Mouse (Mus musculus): ENCODE data around the gene Slc5a3. TPM values are rescaled to one million over a fixed set of nuclear protein-coding genes. Genes with fewer than 3 reads are reported as not detected.
A peak's percentile ranks its signal among the peaks of the same experiment; 100 is the strongest.

Slc5a3 gene
- polyA plus RNA-seq, 1 experiment, result 15.6 TPM

GRCm38 (mm10) chr16:92119013-92119515, 60.9 kb downstream of the Slc5a3 start:
- DNase-seq (ENCODE audit: low read depth), result no peak

- no peak for DNase-seq (ENCODE audit: low read depth)
These were observed 62.9 kb downstream of the Slc5a3 start for GRCm38 (mm10) chr16:92120899-92121531.

GRCm38 (mm10) chr16:92127226-92127625, 69.1 kb downstream of the Slc5a3 start:
- DNase-seq (ENCODE audit: low read depth), result no peak

GRCm38 (mm10) chr16:92127666-92128065, 69.5 kb downstream of the Slc5a3 start:
- no peak for DNase-seq (ENCODE audit: low read depth)

GRCm38 (mm10) chr16:92129843-92130242, 71.7 kb downstream of the Slc5a3 start:
- DNase-seq (ENCODE audit: low read depth), result no peak

GRCm38 (mm10) chr16:92132511-92132910, 74.4 kb downstream of the Slc5a3 start:
- peak; percentile 61 for DNase-seq (ENCODE audit: low read depth)

GRCm38 (mm10) chr16:92134148-92134764, 76.1 kb downstream of the Slc5a3 start:
- DNase-seq (ENCODE audit: low read depth), result no peak

- DNase-seq (ENCODE audit: low read depth), result no peak
These were observed 78.2 kb downstream of the Slc5a3 start for GRCm38 (mm10) chr16:92136275-92136674.

Other genes starting within 250 kb of the Slc5a3 start
- gene Mrps6, start 52 bp upstream of the Slc5a3 start, polyA plus RNA-seq (2012; rRNA removed), result 156 and 200 TPM in 2 replicates
- gene Gm49711, start within 50 bp of the Slc5a3 start, polyA plus RNA-seq (2012; rRNA removed), result 0.14 TPM in 1 of 2 replicates, not detected in the other
- not detected in 2 replicates for gene Kcne2, start 234.1 kb downstream of the Slc5a3 start, polyA plus RNA-seq (2012; rRNA removed)
- 14.4 and 20.0 TPM in 2 replicates for gene Smim11, start 243.0 kb downstream of the Slc5a3 start, polyA plus RNA-seq (2012; rRNA removed)